Mouse (Mus musculus): ENCODE results near the gene Tmem168. TPM values are rescaled to one million over a fixed set of nuclear protein-coding genes. Genes with fewer than 3 reads are reported as not detected.

Gene Tmem168
- polyA plus RNA-seq, 1 experiment from 2014 or later: 33.1 TPM

- Histone ChIP-seq H3K9ac (ENCODE audit: low read depth, low read length) (no peak overlapping the region), H3K9me3 (replicated peaks; ENCODE audit: low read length) (no peaks in the 10 kb centered on the region), H3K4me2 (ENCODE audit: low read length) (no peak overlapping the region), H3K4me3 (replicated peaks; ENCODE audit: low read depth, low read length) (no peak overlapping the region), H3K27me3 (ENCODE audit: insufficient read depth, low read length) (no peaks in the 10 kb centered on the region), H3K4me1 (replicated peaks; ENCODE audit: insufficient read depth, low read length) (no peaks in the 10 kb centered on the region), H3K27ac (no peak overlapping the region), H3K36me3 (ENCODE audit: insufficient read depth, low read length) (no peaks in the 10 kb centered on the region)
- WGBS: 90% methylated on average over 3 of the region's 3 CpGs
- ATAC-seq (replicated peaks; ENCODE audit: low FRiP score, low read depth) (no peak), DNase-seq (ENCODE audit: low spot score) (no peak)
- no peak for TF ChIP-seq CTCF (IDR thresholded peaks at IDR 0.05; ENCODE audit: low read depth)
These were observed 66.1 kb downstream of the Tmem168 start for GRCm38 (mm10) chr6:13541761-13542160.

- WGBS: 78% methylated on average over 7 of the region's 7 CpGs
These were observed 70.5 kb downstream of the Tmem168 start for GRCm38 (mm10) chr6:13537275-13537964.

More at GRCm38 (mm10) chr6:13537275-13537964, 70.5 kb downstream of the Tmem168 start:
- Histone ChIP-seq H3K4me2 (ENCODE audit: low read length) (no peak overlapping the region), H3K27me3 (ENCODE audit: insufficient read depth, low read length) (no peaks in the 10 kb centered on the region), H3K9me3 (replicated peaks; ENCODE audit: low read length) (no peaks in the 10 kb centered on the region), H3K27ac (no peak overlapping the region), H3K9ac (ENCODE audit: low read depth, low read length) (no peak overlapping the region), H3K36me3 (ENCODE audit: insufficient read depth, low read length) (no peaks in the 10 kb centered on the region), H3K4me3 (replicated peaks; ENCODE audit: low read depth, low read length) (no peak overlapping the region), H3K4me1 (replicated peaks; ENCODE audit: insufficient read depth, low read length) (no peaks in the 10 kb centered on the region)
- no peak for ATAC-seq (replicated peaks; ENCODE audit: low FRiP score, low read depth)
- TF ChIP-seq CTCF (IDR thresholded peaks at IDR 0.05; ENCODE audit: low read depth): no peak
- no peak for DNase-seq (ENCODE audit: low spot score)

Other genes starting within 250 kb of the Tmem168 start
- 9.6 and 11.1 TPM in 2 replicates for gene Bmt2, start 69.9 kb upstream of the Tmem168 start, polyA plus RNA-seq (2015; fragmentation: Nextera tagmentation; extraction: Ambion mirVana)
- 0.66 and 0.75 TPM in 2 replicates for gene Gpr85, start 231.8 kb upstream of the Tmem168 start, polyA plus RNA-seq (2015; fragmentation: Nextera tagmentation; extraction: Ambion mirVana)

Measured in kidney, postnatal 0 days (tissue).